Mouse (Mus musculus): ENCODE measurements around the gene Alpk1. TPM values are rescaled to one million over a fixed set of nuclear protein-coding genes. Genes with fewer than 3 reads are reported as not detected.

The Alpk1 gene
- polyA plus RNA-seq, 1 experiment: not detected

DNA sequence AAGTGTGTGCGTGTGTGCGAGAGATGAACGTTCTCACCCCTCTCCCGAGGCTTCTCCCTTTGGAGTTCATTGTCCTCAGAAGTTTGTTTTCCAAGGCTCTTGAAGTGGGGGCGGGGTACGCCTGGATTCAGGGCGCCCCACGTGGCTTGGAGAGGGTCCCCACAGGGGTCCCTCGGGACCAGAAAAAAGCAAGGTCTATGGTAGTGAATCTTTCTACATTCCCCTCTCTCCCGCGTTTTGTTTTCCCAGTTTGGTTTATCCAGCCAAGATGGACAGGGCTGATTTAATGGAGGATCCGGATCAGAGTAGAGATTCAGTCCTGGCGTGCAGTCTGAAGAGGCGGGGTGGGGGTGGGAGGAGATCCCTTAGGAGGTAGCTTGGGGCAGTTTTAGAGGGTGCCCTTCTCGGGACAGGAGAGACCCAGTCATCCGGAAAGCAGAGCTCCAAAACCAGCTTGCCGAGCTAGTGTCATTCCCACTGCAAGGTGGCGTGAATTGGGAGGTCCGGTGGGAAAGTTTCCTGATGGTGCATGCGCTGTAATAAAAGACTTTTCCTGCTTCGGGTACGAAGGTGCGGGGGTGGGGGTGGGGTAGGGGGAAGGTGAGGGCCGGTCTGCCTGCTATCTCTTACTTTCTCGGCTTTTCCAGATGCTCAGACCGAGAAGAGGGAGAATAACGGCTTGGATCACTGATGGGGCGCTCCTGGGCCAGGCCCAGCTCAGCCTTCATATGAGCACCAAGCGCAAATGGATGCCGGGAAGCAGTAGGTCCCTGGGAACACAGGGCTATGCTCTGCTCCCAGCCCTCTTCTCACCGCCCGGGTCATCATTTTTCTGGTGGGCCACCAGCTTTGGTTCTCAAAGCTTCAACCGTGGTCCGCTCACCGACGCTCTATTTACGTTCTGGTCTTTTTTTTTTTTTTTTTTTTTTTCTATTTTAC, 139.3 kb downstream of the Alpk1 start:
- TF ChIP-seq CTCF (IDR thresholded peaks at IDR 0.05; ENCODE audit: insufficient read depth, low read depth, low read length): no peak
- WGBS: 24% methylated on average over 37 of the region's 37 CpGs
- H3K4me3 ChIP-seq (ENCODE audit: insufficient read depth, low read depth, low read length): no peak overlapping the region

GRCm38 (mm10) chr3:127639875-127640761, 140.2 kb downstream of the Alpk1 start:
- H3K4me1 ChIP-seq (ENCODE audit: control insufficient read depth, insufficient read depth, low read length): peaks cover 5% of the 10 kb centered on the region; the same call in 1 of the 2 replicates
- TF ChIP-seq CTCF (IDR thresholded peaks at IDR 0.05; ENCODE audit: insufficient read depth, low read depth, low read length) (no peak), POLR2A (IDR thresholded peaks at IDR 0.05; ENCODE audit: insufficient read depth, low read depth, low read length) (no peak)
- 7% methylated on average over 36 of the region's 36 CpGs for WGBS
- H3K4me3 ChIP-seq (ENCODE audit: insufficient read depth, low read depth, low read length): no peak overlapping the region
- no peak overlapping the region for H3K27ac ChIP-seq (ENCODE audit: insufficient read depth, low read depth, low read length)

More for the DNA sequence above, 139.3 kb downstream of the Alpk1 start:
- H3K4me1 ChIP-seq (ENCODE audit: control insufficient read depth, insufficient read depth, low read length): peaks cover 5% of the 10 kb centered on the region; the same call in 1 of the 2 replicates
- no peak overlapping the region for H3K27ac ChIP-seq (ENCODE audit: insufficient read depth, low read depth, low read length)

DNA sequence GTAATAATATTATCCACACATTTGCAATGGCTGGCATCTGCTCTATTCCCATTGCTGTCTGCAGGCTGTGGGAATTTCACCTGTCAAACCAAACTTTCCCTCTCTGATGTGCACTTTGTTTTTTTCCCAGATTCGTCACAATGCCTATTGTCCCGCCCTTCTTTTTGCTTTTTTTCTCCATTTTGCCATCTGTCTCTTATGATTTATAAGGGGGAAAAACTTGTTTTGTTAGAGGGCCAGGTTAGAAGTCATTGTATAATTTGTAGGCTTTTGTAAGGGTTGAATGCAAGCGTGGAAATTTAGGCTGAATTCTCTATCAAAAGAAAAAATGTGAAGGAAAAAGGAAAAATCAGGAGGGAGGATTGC, 145.4 kb downstream of the Alpk1 start:
- no peak overlapping the region for H3K27ac ChIP-seq (ENCODE audit: insufficient read depth, low read depth, low read length)
- 39% methylated on average over 3 of the region's 3 CpGs for WGBS

GRCm38 (mm10) chr3:127634101-127634983, 146.0 kb downstream of the Alpk1 start:
- Histone ChIP-seq H3K27ac (ENCODE audit: insufficient read depth, low read depth, low read length) (no peak overlapping the region), H3K4me3 (ENCODE audit: insufficient read depth, low read depth, low read length) (peak overlapping the region; percentile 26), H3K4me1 (ENCODE audit: control insufficient read depth, insufficient read depth, low read length) (peaks cover 20% of the 10 kb centered on the region)
- WGBS: 2% methylated on average over 58 of the region's 58 CpGs
- TF ChIP-seq CTCF (IDR thresholded peaks at IDR 0.05; ENCODE audit: insufficient read depth, low read depth, low read length) (peak; percentile 89), POLR2A (IDR thresholded peaks at IDR 0.05; ENCODE audit: insufficient read depth, low read depth, low read length) (no peak)

More for the DNA sequence above, 145.4 kb downstream of the Alpk1 start:
- peaks cover 23% of the 10 kb centered on the region for H3K4me1 ChIP-seq (ENCODE audit: control insufficient read depth, insufficient read depth, low read length)
- no peak for TF ChIP-seq POLR2A (IDR thresholded peaks at IDR 0.05; ENCODE audit: insufficient read depth, low read depth, low read length)
- no peak for TF ChIP-seq CTCF (IDR thresholded peaks at IDR 0.05; ENCODE audit: insufficient read depth, low read depth, low read length)
- no peak overlapping the region for H3K4me3 ChIP-seq (ENCODE audit: insufficient read depth, low read depth, low read length)

DNA sequence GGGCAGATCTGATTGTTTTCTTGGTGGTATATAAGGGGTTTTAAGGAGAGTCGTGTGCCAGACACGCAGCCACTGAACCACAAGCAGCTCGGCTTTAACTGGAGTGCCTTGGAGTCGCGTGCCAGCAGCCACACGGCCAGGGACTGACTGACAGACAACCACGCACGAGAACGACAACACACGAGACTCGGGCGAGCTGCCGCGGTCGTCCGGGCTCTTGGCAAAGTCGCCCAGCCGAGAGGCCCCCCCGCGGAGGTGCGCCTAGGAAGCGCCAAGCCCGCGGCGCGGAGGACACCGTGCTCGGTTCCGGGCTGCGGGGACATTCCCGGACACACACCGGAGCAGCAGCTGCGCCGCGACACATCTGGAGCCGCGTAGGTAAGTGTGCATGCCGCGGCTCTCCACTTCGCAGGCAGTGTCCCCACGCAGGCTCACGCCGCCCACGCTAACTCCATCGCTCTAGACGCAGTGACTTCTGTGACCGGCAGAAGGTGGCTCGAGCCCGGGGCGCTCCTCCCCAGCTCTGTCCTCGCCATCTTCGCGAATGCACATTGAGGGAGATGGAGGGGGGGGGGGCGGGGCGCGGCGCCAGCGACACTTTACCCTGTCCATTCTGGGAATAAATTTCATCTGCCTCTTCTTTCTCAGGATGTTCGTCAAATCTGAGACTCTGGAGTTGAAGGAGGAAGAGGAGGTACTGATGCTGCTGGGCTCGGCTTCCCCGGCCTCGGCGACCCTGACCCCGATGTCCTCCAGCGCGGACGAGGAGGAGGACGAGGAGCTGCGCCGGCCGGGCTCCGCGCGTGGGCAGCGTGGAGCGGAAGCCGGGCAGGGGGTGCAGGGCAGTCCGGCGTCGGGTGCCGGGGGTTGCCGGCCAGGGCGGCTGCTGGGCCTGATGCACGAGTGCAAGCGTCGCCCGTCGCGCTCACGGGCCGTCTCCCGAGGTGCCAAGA, 147.0 kb downstream of the Alpk1 start, which contains the start of gene Neurog2:
Gene Neurog2, plus strand, starts transcription at position 56 of the 953 bp plus-strand sequence.
- Histone ChIP-seq H3K4me3 (ENCODE audit: insufficient read depth, low read depth, low read length) (peak within 1 kb of the TSS; percentile 32), H3K4me1 (ENCODE audit: control insufficient read depth, insufficient read depth, low read length) (peaks cover 20% of the 10 kb centered on the region), H3K27ac (ENCODE audit: insufficient read depth, low read depth, low read length) (no peak within 1 kb of the TSS)
- WGBS: under 1% methylated on average over 92 of the region's 92 CpGs
- TF ChIP-seq CTCF (IDR thresholded peaks at IDR 0.05; ENCODE audit: insufficient read depth, low read depth, low read length) (no peak), POLR2A (IDR thresholded peaks at IDR 0.05; ENCODE audit: insufficient read depth, low read depth, low read length) (no peak)

DNA sequence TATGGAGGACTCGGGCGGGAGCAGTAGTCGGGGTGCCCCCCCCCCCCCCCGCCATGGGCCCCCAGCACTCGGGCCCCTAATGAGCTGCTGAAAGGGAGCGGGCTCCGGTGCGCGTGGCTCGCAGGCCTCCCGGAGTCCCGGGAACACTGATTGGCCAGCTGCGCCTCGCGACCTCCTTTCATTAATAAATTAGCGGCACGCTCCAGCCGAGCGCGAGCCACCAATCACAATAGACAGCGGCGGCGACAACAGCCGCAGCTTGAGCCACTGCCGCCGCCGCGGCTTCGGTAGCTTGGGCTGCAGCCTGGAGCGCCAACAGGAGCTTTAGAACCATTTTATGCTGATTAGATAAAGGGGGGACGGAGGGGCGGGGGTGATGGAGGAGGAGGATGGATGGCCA, 147.8 kb downstream of the Alpk1 start:
- Histone ChIP-seq H3K27ac (ENCODE audit: insufficient read depth, low read depth, low read length) (no peak overlapping the region), H3K4me3 (ENCODE audit: insufficient read depth, low read depth, low read length) (peak overlapping the region; percentile 25)

DNA sequence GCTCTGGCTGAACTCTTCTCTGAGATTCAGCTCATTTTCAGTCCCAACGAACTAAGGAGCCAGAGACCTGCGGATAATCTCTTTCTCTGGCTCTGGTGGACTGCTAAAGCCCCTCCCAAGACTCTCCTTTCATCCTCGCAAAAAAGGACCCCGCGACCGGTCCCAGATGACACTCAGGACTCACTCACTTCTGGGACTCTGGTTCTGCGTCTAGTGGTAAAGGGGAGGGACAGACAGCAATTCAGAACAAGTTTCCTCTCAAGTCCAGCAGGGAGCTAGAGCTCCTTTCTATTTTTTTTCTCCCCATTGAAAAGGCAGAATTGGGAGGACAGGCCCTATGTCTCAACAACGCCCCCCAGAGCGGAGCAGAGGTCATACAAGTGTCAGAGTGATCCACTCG, 148.7 kb downstream of the Alpk1 start:
- H3K27ac ChIP-seq (ENCODE audit: insufficient read depth, low read depth, low read length): no peak overlapping the region
- WGBS: 3% methylated on average over 10 of the region's 10 CpGs
- TF ChIP-seq CTCF (IDR thresholded peaks at IDR 0.05; ENCODE audit: insufficient read depth, low read depth, low read length): no peak
- TF ChIP-seq POLR2A (IDR thresholded peaks at IDR 0.05; ENCODE audit: insufficient read depth, low read depth, low read length): no peak
- H3K4me1 ChIP-seq (ENCODE audit: control insufficient read depth, insufficient read depth, low read length): peaks cover 20% of the 10 kb centered on the region
- H3K4me3 ChIP-seq (ENCODE audit: insufficient read depth, low read depth, low read length): no peak overlapping the region

More for the DNA sequence above, 147.8 kb downstream of the Alpk1 start:
- H3K4me1 ChIP-seq (ENCODE audit: control insufficient read depth, insufficient read depth, low read length): peaks cover 20% of the 10 kb centered on the region
- TF ChIP-seq POLR2A (IDR thresholded peaks at IDR 0.05; ENCODE audit: insufficient read depth, low read depth, low read length) (no peak), CTCF (IDR thresholded peaks at IDR 0.05; ENCODE audit: insufficient read depth, low read depth, low read length) (no peak)
- 1% methylated on average over 32 of the region's 32 CpGs for WGBS

Data from olfactory bulb, adult 2 months (tissue).